ENCODE assay signal across 23 mouse cellular contexts in genomic region chr8:91571978-91572377, GRCm38 (mm10).
A peak's percentile ranks its signal among the peaks of the same experiment; 100 is the strongest.
DNase-seq lines count a peak whose midpoint lies in the region; ATAC-seq and TF ChIP-seq lines count a peak whose summit lies in the region.
"Had no signal": no experiment of that assay in that cellular context is flagged by ENCODE, and none has a peak within 500 bp of the region (broad histone marks: within the 10 kb centered on the region; RNA-seq: fewer than 3 reads in every experiment).

No protein-coding gene starts in this region.

- H3K36me3 ChIP-seq in forebrain, embryonic 14.5 days (ENCODE audit: control insufficient read depth, insufficient read depth, low read length) = no peaks in the 10 kb centered on the region
- H3K36me3 ChIP-seq in forebrain, embryonic 11.5 days (ENCODE audit: control insufficient read depth, insufficient read depth, low read length) = no peaks in the 10 kb centered on the region
- H3K36me3 ChIP-seq in heart, embryonic 10.5 days = no peaks in the 10 kb centered on the region
- no peaks in the 10 kb centered on the region for H3K36me3 ChIP-seq in hindbrain, embryonic 10.5 days
- H3K36me3 ChIP-seq: heart, embryonic 12.5 days; heart, embryonic 15.5 days; hindbrain, embryonic 12.5 days; hindbrain, embryonic 15.5 days had no signal

- intact Hi-C loops in heart, postnatal 14 days (cut with DNase I) = no loop called here

- TF ChIP-seq POLR2A in brain, embryonic 14.5 days (IDR thresholded peaks at IDR 0.05; ENCODE audit: borderline replicate concordance, extremely low read depth, insufficient read depth, insufficient read length, poor library complexity, severe bottlenecking) = no peak

- ATAC-seq in forebrain, embryonic 14.5 days = no peak; the same call in 1 of the 2 replicates
- no peak for ATAC-seq in forebrain, embryonic 11.5 days (replicated peaks; ENCODE audit: low FRiP score)
- ATAC-seq: activated CD4-positive, CD25-positive, alpha-beta regulatory T cell, adult 4 months; intestine, postnatal 0 days had no signal

- no peak overlapping the region for H3K4me2 ChIP-seq in forebrain, embryonic 14.5 days (ENCODE audit: low read length)
- H3K4me2 ChIP-seq in forebrain, embryonic 11.5 days (ENCODE audit: low read depth, low read length, severe bottlenecking) = no peak overlapping the region
- H3K4me2 ChIP-seq: heart, embryonic 15.5 days; hindbrain, embryonic 12.5 days; hindbrain, embryonic 15.5 days had no signal

- 30% methylated on average over 4 of the region's 4 CpGs for WGBS in forebrain, embryonic 14.5 days
- 28% methylated on average over 4 of the region's 4 CpGs for WGBS in forebrain, embryonic 11.5 days
- 43% methylated on average over 4 of the region's 4 CpGs for WGBS in heart, embryonic 10.5 days
- WGBS in hindbrain, embryonic 10.5 days = 42% methylated on average over 4 of the region's 4 CpGs

- H3K4me1 ChIP-seq in forebrain, embryonic 14.5 days (ENCODE audit: control insufficient read depth, insufficient read depth, low read length) = peaks cover 31% of the 10 kb centered on the region
- peaks cover 14% of the 10 kb centered on the region for H3K4me1 ChIP-seq in forebrain, embryonic 11.5 days (replicated peaks; ENCODE audit: control insufficient read depth, insufficient read depth, low read length)
- H3K4me1 ChIP-seq in heart, embryonic 10.5 days = peaks cover 67% of the 10 kb centered on the region
- peaks cover 68% of the 10 kb centered on the region for H3K4me1 ChIP-seq in hindbrain, embryonic 10.5 days (replicated peaks)

- no peaks in the 10 kb centered on the region for H3K9me3 ChIP-seq in forebrain, embryonic 14.5 days (replicated peaks; ENCODE audit: control insufficient read depth, low read length)
- no peaks in the 10 kb centered on the region for H3K9me3 ChIP-seq in forebrain, embryonic 11.5 days (ENCODE audit: control insufficient read depth, low read length)
- H3K9me3 ChIP-seq in heart, embryonic 10.5 days = no peaks in the 10 kb centered on the region
- no peaks in the 10 kb centered on the region for H3K9me3 ChIP-seq in hindbrain, embryonic 10.5 days
- H3K9me3 ChIP-seq: heart, embryonic 12.5 days; heart, embryonic 15.5 days; hindbrain, embryonic 15.5 days had no signal

- no peak overlapping the region for H3K4me3 ChIP-seq in forebrain, embryonic 14.5 days (ENCODE audit: low read depth, low read length)
- H3K4me3 ChIP-seq in forebrain, embryonic 11.5 days (ENCODE audit: low read depth, low read length) = no peak overlapping the region
- no peak overlapping the region for H3K4me3 ChIP-seq in heart, embryonic 10.5 days
- H3K4me3 ChIP-seq in hindbrain, embryonic 10.5 days = no peak overlapping the region
- H3K4me3 ChIP-seq: heart, embryonic 12.5 days; heart, embryonic 15.5 days; hindbrain, embryonic 12.5 days; hindbrain, embryonic 15.5 days had no signal

- 0 out of 2 replicates have a peak, but pooled peaks cover 3% of the 10 kb centered on the region for H3K27me3 ChIP-seq in forebrain, embryonic 14.5 days (replicated peaks; ENCODE audit: control insufficient read depth, insufficient read depth, low read length)
- no peaks in the 10 kb centered on the region; the same call in 1 of the 2 replicates for H3K27me3 ChIP-seq in forebrain, embryonic 11.5 days (ENCODE audit: control insufficient read depth, insufficient read depth, low read length)
- H3K27me3 ChIP-seq in heart, embryonic 10.5 days (ENCODE audit: insufficient read depth, poor library complexity, severe bottlenecking) = no peaks in the 10 kb centered on the region
- no peaks in the 10 kb centered on the region for H3K27me3 ChIP-seq in hindbrain, embryonic 10.5 days (ENCODE audit: insufficient read depth, poor library complexity, severe bottlenecking)
- H3K27me3 ChIP-seq: heart, embryonic 12.5 days; heart, embryonic 15.5 days; hindbrain, embryonic 12.5 days had no signal

- no peak for TF ChIP-seq CTCF in brain, embryonic 14.5 days (IDR thresholded peaks at IDR 0.05; ENCODE audit: borderline replicate concordance, extremely low read depth, insufficient read depth, insufficient read length)

- DNase-seq in cerebellum, postnatal 10 days = peak; percentile 26 to 58
- DNase-seq in cerebellum, adult 11-12 months = no peak
- DNase-seq in forebrain, embryonic 14.5 days (ENCODE audit: low spot score) = peak; percentile 33
- DNase-seq in forebrain, embryonic 11.5 days (ENCODE audit: low spot score) = no peak
- no peak for DNase-seq in heart, embryonic 10.5 days (ENCODE audit: low spot score)
- no peak for DNase-seq in heart, postnatal 14 days
- DNase-seq in brain, embryonic 14.5 days (ENCODE audit: low read depth) = peak; percentile 45
- DNase-seq in hindbrain, embryonic 10.5 days (ENCODE audit: low spot score) = no peak
- DNase-seq: adrenal gland, adult 8-10 months; adrenal gland, postnatal 25 days; cerebellum, adult 2 months; cerebellum, adult 9-11 months; cerebellum, postnatal 36 days; embryo, embryonic 11 days; gastrocnemius, postnatal 10 days; gastrocnemius, postnatal 36 days; heart, postnatal 10 days had no signal

- no peak overlapping the region for H3K27ac ChIP-seq in forebrain, embryonic 14.5 days (ENCODE audit: low read depth, low read length)
- no peak overlapping the region for H3K27ac ChIP-seq in forebrain, embryonic 11.5 days (ENCODE audit: low read depth, low read length)
- peak overlapping the region; percentile 60 for H3K27ac ChIP-seq in heart, embryonic 10.5 days
- no peak overlapping the region; the same call in 1 of the 2 replicates for H3K27ac ChIP-seq in hindbrain, embryonic 10.5 days
- H3K27ac ChIP-seq: heart, embryonic 15.5 days; hindbrain, embryonic 12.5 days; hindbrain, embryonic 15.5 days had no signal

- H3K9ac ChIP-seq in forebrain, embryonic 14.5 days (ENCODE audit: low read length) = no peak overlapping the region
- no peak overlapping the region for H3K9ac ChIP-seq in forebrain, embryonic 11.5 days (ENCODE audit: low read length)
- H3K9ac ChIP-seq: heart, embryonic 12.5 days; heart, embryonic 15.5 days; hindbrain, embryonic 12.5 days; hindbrain, embryonic 15.5 days had no signal

Comparison
In these comparisons a context has a peak if more than half of its experiments do, and no peak if none do; other contexts are left out.
1. DNase-seq: peak in cerebellum, postnatal 10 days (2 of 2), forebrain, embryonic 14.5 days (single experiment) and brain, embryonic 14.5 days (single experiment); none in cerebellum, adult 11-12 months (single experiment), forebrain, embryonic 11.5 days (single experiment), heart, embryonic 10.5 days (single experiment), heart, postnatal 14 days (0 of 2) and hindbrain, embryonic 10.5 days (single experiment).